Mouse (Mus musculus) forebrain, embryonic 13.5 days (tissue): Measurements from ENCODE around the gene Nfic. TPM values are rescaled to one million over a fixed set of nuclear protein-coding genes. Genes with fewer than 3 reads are reported as not detected.
A peak's percentile ranks its signal among the peaks of the same experiment; 100 is the strongest.

ENCODE experiments used
- ATAC-seq: fragments of 200-750 bp; cut with Nextera tagmentation; 2 replicates; pipeline ENCODE4 v1.8.0; 2017
- H3K27ac ChIP-seq: fragments of 300-500 bp; sonication (generic); 2 replicates; pipeline ENCODE4 v1.5.1; 2015; ENCODE audit warnings: inconsistent platforms, mild to moderate bottlenecking, moderate library complexity
- H3K27me3 ChIP-seq: fragments of 300-500 bp; sonication (generic); 2 replicates; pipeline ENCODE4 v1.6.1; 2015; ENCODE audit warnings: mild to moderate bottlenecking, inconsistent platforms
- H3K36me3 ChIP-seq: fragments of 300-500 bp; sonication (generic); 2 replicates; pipeline ENCODE4 v1.6.1; 2015; ENCODE audit warnings: mild to moderate bottlenecking, inconsistent platforms; ENCODE audit not compliant: poor library complexity, severe bottlenecking
- H3K4me1 ChIP-seq: fragments of 300-500 bp; sonication (generic); 2 replicates; pipeline ENCODE4 v1.6.1; 2015; ENCODE audit warnings: inconsistent platforms
- H3K4me2 ChIP-seq: fragments of 300-500 bp; sonication (generic); 2 replicates; pipeline ENCODE4 v1.6.1; 2015; ENCODE audit warnings: inconsistent platforms, mild to moderate bottlenecking, moderate library complexity
- H3K4me3 ChIP-seq: fragments of 300-500 bp; sonication (generic); 2 replicates; pipeline ENCODE4 v1.5.1; 2015; ENCODE audit warnings: mild to moderate bottlenecking, inconsistent platforms
- H3K9ac ChIP-seq: fragments of 300-500 bp; sonication (generic); 2 replicates; pipeline ENCODE4 v1.6.1; 2015; ENCODE audit warnings: mild to moderate bottlenecking, inconsistent platforms
- H3K9me3 ChIP-seq: fragments of 300-500 bp; sonication (generic); replicated peaks from 2 replicates; pipeline ENCODE4 v1.6.1; 2016; ENCODE audit warnings: inconsistent platforms
- WGBS: fragments of 180-500 bp; shearing (Covaris S2); methylation state at CpG from one replicate; pipeline ENCODE4 v1.1.7; 2015; 5-methylcytosine and 5-hydroxymethylcytosine counted together
- polyA plus RNA-seq: library from polyadenylated mRNA; unstranded; fragments of >200 nt; fragmentation: Nextera tagmentation; extraction: Ambion mirVana; gene quantifications from 2 replicates; pipeline ENCODE4 v1.2.1, GENCODE M21; 2015

Gene Nfic
- polyA plus RNA-seq, 1 experiment from 2014 or later, result 18.5 TPM

DNA sequence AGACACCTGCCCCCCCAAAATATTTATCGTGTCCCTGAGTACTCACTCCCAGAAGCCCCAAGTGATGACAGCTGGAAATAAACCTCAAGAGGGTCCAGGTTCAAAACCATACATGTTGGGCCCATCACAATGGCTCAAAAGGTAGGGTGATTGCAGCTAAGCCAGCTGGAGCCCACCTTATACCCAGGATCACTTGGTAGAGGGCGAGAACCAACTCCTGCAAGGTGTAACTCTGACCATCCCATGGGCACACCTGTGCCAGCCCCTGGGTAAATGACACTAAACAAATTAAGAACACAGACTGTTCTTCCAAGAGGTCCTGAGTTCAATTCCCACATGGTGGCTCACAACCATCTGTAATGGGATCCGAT, 76.3 kb downstream of the Nfic start:
- H3K27me3 ChIP-seq, result no peaks in the 10 kb centered on the region
- H3K27ac ChIP-seq, result peak overlapping the region; percentile 69
- H3K4me3 ChIP-seq, result peak overlapping the region; percentile 83
- H3K9me3 ChIP-seq, result no peaks in the 10 kb centered on the region
- peak; percentile 0; the same call in 1 of the 2 replicates for ATAC-seq
- peak overlapping the region; percentile 65 for H3K4me2 ChIP-seq
- peak overlapping the region; percentile 66 for H3K9ac ChIP-seq
- peaks cover 19% of the 10 kb centered on the region for H3K36me3 ChIP-seq
- 53% methylated on average over 3 of the region's 3 CpGs for WGBS
- H3K4me1 ChIP-seq, result peaks cover 32% of the 10 kb centered on the region

DNA sequence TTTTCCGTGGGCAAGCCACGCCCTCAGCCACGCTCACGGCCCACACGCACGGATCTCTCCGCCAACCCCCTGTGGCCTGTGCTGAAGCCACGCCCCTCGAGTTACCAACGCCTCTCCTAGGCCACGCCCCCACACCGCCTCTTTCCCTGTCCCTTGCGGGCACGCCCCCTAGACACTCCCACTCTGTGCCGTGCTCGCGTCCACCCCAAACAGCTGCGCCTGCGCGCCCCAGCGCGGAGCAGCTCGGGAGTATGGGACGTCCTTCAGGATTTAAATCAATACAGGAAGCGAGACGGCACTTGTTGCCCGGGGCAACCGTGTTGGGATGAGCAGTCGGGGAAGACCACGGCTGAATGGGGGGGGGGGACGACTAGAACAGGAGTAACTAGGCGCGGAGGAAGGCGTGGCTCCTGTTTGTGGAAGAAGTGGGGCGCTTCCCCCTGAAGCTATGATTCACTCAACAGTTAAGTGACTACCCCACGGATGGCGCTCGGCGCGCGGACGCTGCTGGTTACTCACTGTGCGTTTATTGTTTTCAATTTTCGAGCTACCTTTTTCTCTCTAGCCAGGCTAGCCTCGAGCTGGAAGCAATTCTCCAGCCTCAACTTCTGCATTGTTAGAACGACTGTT, 76.8 kb downstream of the Nfic start:
- H3K4me2 ChIP-seq, result peak overlapping the region; percentile 92
- no peaks in the 10 kb centered on the region for H3K9me3 ChIP-seq
- H3K9ac ChIP-seq, result peak overlapping the region; percentile 66
- H3K4me1 ChIP-seq, result peaks cover 32% of the 10 kb centered on the region
- WGBS, result under 1% methylated on average over 46 of the region's 46 CpGs
- peak overlapping the region; percentile 83 for H3K4me3 ChIP-seq
- peak; percentile 97 for ATAC-seq
- peak overlapping the region; percentile 69 for H3K27ac ChIP-seq
- H3K27me3 ChIP-seq, result no peaks in the 10 kb centered on the region
- H3K36me3 ChIP-seq, result peaks cover 24% of the 10 kb centered on the region

DNA sequence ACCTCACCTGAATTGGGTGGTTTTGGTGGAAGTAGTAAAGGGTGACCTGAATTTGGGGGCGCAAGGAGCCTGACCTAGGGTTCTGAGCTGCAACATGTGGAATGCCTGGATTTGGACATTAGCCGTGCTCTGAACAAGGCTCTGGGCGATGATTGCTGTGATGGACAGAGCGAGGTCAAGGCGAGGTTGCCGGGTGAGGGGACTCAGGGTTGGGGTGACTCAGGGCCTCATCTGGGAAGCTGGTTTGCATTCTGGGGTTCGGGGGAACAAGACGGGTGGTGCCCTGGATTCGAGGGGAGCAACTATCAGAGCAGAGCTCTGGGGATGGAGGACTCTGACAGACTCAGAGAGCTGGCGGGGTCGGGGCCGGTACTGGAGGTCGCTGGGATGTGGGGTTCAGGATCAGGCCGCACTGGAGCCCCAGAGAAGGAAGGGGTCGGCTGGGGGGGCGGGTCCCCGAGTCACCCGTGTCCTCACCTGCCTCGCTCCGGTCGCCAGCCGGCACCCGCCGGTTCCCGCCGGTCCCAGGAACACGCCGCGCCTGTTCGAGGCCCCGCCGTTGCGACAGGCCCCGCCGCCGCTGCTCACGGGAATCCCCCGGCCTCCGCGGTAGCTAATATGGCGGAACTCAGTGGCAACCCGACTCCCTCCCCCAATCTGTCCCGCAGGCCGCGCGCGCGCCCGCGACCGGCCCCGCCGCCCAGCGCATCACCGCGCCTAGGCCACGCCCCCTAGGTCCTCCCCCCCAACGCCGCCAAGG, 77.5 kb downstream of the Nfic start, which contains the start of gene Fzr1:
Gene Fzr1, minus strand, starts transcription at position 724 of the 760 bp plus-strand sequence.
- Histone ChIP-seq H3K27me3 (no peaks in the 10 kb centered on the region), H3K36me3 (peaks cover 31% of the 10 kb centered on the region), H3K9ac (peak within 1 kb of the TSS; percentile 94), H3K9me3 (no peaks in the 10 kb centered on the region), H3K27ac (peak within 1 kb of the TSS; percentile 73), H3K4me3 (peak within 1 kb of the TSS; percentile 83), H3K4me1 (peaks cover 32% of the 10 kb centered on the region), H3K4me2 (peak within 1 kb of the TSS; percentile 92)
- ATAC-seq, result peak; percentile 70
- WGBS, result under 1% methylated on average over 36 of the region's 59 CpGs

DNA sequence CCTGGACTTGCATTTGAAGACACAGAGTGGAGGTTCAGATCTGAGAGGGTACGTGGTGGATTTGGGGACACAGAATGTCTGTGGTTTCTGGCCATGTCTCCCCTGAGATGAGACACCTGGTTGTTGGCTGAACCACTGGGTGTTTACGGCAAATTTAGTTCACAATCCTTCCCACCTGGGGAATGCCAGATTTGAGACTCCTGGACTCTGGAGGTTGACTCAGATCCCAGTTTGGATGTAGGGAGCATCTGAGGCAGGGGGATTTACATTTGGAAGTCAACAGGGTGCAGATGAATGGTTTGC, 78.1 kb downstream of the Nfic start:
- peak overlapping the region; percentile 73; the same call in 1 of the 2 replicates for H3K27ac ChIP-seq
- H3K36me3 ChIP-seq, result peaks cover 38% of the 10 kb centered on the region
- ATAC-seq, result no peak
- H3K9me3 ChIP-seq, result no peaks in the 10 kb centered on the region
- peak overlapping the region; percentile 83 for H3K4me3 ChIP-seq
- H3K9ac ChIP-seq, result peak overlapping the region; percentile 94
- no peaks in the 10 kb centered on the region for H3K27me3 ChIP-seq
- 55% methylated on average over 2 of the region's 2 CpGs for WGBS
- peak overlapping the region; percentile 92 for H3K4me2 ChIP-seq
- peaks cover 32% of the 10 kb centered on the region for H3K4me1 ChIP-seq

DNA sequence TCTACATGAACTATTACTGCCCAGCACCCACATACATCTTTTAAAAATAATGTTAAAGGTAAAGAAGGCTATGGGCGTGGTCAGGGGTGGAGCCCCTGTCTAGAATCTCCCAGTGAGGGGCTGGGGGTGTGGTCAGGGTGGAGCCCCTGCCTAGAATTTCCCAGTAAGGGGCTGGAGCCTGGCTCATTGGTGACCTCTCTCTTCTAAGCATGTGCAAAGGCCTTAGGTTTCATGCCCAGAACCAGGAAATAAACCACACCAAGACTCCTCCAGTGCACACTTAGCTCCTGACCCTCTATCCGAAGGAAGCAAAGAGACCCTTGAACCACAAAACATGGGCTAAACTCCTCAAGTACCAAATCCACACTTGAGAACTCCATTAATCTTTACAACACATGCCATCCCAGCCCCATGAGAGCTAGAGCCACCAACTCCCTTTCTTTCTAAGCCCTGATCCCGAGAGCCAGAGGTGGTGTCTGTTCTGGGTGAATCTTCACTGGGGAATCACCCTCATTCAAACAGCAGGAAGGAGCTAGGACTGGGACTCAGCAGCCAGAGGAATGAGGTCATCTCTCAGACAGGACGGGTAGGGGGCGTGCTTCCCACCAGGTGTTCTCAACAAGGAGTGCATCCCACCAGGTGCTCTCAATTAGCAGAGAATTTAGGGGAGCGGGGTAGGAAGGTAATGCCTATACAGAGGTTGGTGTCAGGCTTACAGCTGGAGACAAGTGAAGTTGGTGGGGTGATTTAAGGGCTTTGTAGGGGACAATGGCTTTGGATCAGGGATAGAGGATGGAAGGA, 78.7 kb downstream of the Nfic start:
- Histone ChIP-seq H3K4me1 (peaks cover 32% of the 10 kb centered on the region), H3K9ac (peak overlapping the region; percentile 94), H3K27me3 (no peaks in the 10 kb centered on the region), H3K9me3 (no peaks in the 10 kb centered on the region), H3K27ac (peak overlapping the region; percentile 73; the same call in 1 of the 2 replicates), H3K4me2 (peak overlapping the region; percentile 92), H3K36me3 (peaks cover 39% of the 10 kb centered on the region), H3K4me3 (peak overlapping the region; percentile 83)
- ATAC-seq, result no peak
- WGBS, result 45% methylated on average over 6 of the region's 6 CpGs

DNA sequence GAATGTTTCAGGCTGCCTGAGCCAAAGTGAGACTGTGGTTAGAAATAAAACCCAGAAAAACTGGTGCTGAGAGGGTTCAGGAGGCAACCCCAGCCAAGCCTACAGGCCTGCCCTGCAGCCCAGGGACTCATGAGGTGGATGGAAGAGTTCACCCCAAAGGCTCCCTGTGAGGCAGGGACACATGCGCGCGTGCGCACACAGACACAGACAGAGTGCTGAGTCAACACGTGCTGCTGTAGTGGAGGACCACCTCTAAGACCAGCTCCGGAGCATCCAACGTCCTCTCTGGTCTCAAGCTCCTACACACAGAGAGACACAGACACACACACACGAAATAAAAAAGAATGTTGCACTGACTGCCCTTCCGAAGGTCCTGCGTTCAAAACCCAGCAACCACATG, 80.1 kb downstream of the Nfic start:
- Histone ChIP-seq H3K4me3 (no peak overlapping the region), H3K27me3 (no peaks in the 10 kb centered on the region), H3K4me1 (peaks cover 32% of the 10 kb centered on the region), H3K27ac (no peak overlapping the region), H3K9ac (no peak overlapping the region), H3K4me2 (no peak overlapping the region), H3K9me3 (no peaks in the 10 kb centered on the region), H3K36me3 (peaks cover 54% of the 10 kb centered on the region)
- 91% methylated on average over 10 of the region's 10 CpGs for WGBS
- ATAC-seq, result no peak

DNA sequence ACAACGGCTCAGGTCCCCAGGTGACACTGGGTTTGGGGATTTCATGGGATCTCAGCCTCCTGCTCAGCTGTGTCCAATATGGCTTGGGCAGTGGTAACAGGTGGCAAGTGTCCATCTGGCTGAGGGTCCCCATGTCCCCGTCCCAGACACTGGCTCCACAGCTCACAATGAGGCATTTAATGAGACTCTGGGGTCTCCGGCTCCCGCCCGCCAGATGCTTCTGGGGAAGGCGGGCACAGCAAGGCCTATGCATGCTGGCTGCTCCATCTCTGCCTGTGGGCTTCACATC, 88.3 kb downstream of the Nfic start:
- Histone ChIP-seq H3K9ac (no peak overlapping the region), H3K4me3 (no peak overlapping the region), H3K4me2 (no peak overlapping the region), H3K36me3 (peaks cover 58% of the 10 kb centered on the region), H3K27me3 (peaks cover 34% of the 10 kb centered on the region), H3K27ac (no peak overlapping the region), H3K4me1 (peaks cover 37% of the 10 kb centered on the region), H3K9me3 (no peaks in the 10 kb centered on the region)
- ATAC-seq, result no peak
- 77% methylated on average over 6 of the region's 6 CpGs for WGBS

DNA sequence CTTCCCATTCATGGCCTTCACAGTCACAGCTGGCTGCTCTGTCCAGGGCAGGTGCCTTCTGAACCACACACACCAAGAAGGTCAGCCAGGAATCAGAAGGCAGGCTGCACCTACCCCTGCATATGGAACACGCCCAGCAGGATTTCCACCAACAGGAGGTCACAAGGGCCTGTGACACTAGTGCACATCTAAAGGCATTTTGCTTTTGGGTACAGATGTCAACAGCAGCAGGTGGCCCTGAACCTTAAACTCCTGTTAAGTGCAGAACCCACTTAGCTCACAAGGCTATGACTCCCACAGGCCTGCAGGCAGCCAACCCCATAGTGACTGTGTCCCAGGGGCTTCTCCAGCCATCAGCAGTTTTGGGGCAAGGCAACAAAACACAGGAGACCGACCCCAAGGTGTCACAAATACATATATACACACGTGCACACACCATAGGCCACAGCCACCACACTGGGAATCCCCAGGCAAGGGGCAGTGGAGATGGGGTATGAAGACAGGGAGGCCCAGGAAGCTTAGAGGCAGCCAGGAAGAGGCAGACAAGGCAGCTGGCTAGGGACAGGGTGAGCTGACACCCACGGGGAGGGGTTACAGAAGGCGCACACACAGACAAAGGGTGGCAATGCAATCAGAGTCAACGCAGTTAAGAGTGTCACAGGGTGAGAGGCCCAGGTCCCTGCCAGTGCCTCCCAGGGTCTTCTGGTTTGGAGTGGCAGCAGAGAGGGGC, 88.8 kb downstream of the Nfic start:
- 84% methylated on average over 6 of the region's 6 CpGs for WGBS
- Histone ChIP-seq H3K27me3 (peaks cover 34% of the 10 kb centered on the region), H3K27ac (no peak overlapping the region), H3K4me3 (no peak overlapping the region), H3K9me3 (no peaks in the 10 kb centered on the region), H3K4me1 (peaks cover 37% of the 10 kb centered on the region), H3K9ac (no peak overlapping the region; the same call in 1 of the 2 replicates), H3K36me3 (peaks cover 56% of the 10 kb centered on the region), H3K4me2 (no peak overlapping the region)
- no peak for ATAC-seq

DNA sequence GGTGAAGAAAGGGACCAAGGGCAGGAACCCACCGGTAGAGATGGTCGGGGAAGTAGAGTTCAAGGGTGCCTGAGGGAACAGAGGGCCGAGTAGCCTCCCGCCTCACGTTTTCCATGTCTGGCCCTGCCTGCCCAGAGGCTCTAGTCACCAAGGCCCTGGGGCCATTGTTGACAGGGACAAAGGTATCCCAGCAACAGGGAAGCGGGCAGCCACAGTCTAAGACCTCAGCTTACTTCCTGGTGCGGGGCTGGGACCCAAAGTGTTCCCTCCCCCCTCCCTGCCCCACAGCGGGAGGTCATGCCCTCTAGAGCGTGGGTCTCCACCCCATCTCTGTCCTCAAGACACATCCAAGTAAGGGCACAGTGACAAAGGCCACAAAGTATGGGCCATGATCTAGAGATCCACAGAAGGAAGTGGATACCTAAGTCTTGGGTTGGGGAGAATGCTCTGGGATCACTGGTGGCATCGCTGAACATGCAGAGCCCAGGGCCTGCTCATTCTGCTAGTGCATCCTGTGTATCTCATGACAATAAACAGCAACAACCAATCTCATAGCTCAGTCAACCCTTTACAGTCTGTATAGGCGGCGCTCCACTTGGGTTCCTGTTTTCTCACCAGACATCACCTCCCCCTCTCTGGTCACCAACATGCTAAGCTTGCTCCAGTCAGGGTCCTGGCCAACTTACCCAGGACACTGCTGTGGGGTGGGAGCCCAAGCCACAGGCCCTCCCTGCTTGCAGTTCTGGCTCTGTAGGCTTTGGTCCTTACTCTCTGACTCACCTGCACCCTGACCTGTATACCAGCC, 89.6 kb downstream of the Nfic start, which contains the start of gene 4930404N11Rik:
Gene 4930404N11Rik, minus strand, starts transcription at position 145 of the 805 bp plus-strand sequence.
- Histone ChIP-seq H3K27me3 (peaks cover 34% of the 10 kb centered on the region), H3K9ac (peak within 1 kb of the TSS; percentile 57), H3K4me1 (peaks cover 37% of the 10 kb centered on the region), H3K4me3 (peak within 1 kb of the TSS; percentile 32), H3K27ac (no peak within 1 kb of the TSS), H3K4me2 (peak within 1 kb of the TSS; percentile 62), H3K36me3 (peaks cover 48% of the 10 kb centered on the region), H3K9me3 (no peaks in the 10 kb centered on the region)
- ATAC-seq, result 0 out of 2 replicates have a peak, but pooled peaks have one; percentile 11
- 18% methylated on average over 12 of the region's 12 CpGs for WGBS

DNA sequence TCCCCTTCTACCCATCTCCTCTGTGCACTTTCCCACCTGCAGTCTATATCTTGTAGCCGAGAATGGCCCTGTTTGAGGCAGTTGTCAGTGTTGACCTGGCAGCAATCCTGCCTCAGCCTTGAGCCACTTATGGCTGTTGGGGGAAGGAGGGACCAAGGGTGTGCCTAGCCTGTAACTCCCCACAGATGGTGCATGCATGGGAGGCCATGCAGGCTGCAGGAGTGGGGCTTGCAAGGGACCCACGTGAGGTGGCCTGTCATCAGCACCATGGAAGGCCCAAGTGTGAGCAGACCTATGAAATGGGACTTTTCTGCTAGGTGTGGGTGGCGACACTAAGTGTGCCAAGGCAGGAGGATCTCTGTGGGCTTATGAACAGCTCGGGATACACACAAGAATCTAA, 90.4 kb downstream of the Nfic start:
- peaks cover 34% of the 10 kb centered on the region for H3K27me3 ChIP-seq
- peak overlapping the region; percentile 32; the same call in 1 of the 2 replicates for H3K4me3 ChIP-seq
- 0 out of 2 replicates have a peak, but pooled peaks have one; percentile 5 for ATAC-seq
- 31% methylated on average over 4 of the region's 4 CpGs for WGBS
- H3K9me3 ChIP-seq, result no peaks in the 10 kb centered on the region
- H3K27ac ChIP-seq, result no peak overlapping the region
- H3K9ac ChIP-seq, result 0 out of 2 replicates have a peak overlapping the region, but pooled peaks have one; percentile 57
- H3K36me3 ChIP-seq, result peaks cover 43% of the 10 kb centered on the region
- H3K4me1 ChIP-seq, result peaks cover 37% of the 10 kb centered on the region
- H3K4me2 ChIP-seq, result no peak overlapping the region

DNA sequence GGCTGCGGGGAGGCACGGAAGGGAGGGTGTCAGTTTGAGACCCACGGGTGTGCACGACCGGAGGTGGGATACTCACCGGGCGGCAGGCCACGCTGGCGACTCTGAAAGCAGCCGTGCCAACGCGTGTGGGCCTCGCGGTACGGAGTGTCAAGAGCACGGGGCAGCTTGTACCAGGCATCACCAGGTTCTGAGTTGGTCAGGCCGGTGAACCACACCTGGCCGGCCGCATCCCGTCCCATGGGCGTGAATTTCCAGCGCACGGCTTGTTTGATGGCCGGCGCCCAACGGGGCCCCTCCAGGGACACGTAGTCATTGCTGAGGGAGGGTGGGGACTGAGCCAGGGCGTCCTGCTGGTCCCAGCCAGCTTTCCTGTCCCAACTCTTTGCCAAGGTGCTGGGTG, 90.8 kb downstream of the Nfic start:
- Histone ChIP-seq H3K36me3 (peaks cover 40% of the 10 kb centered on the region), H3K9me3 (no peaks in the 10 kb centered on the region), H3K27ac (no peak overlapping the region), H3K27me3 (peaks cover 34% of the 10 kb centered on the region), H3K4me2 (peak overlapping the region; percentile 62), H3K4me1 (peaks cover 37% of the 10 kb centered on the region), H3K9ac (peak overlapping the region; percentile 57), H3K4me3 (peak overlapping the region; percentile 32)
- WGBS, result 8% methylated on average over 28 of the region's 28 CpGs
- ATAC-seq, result peak; percentile 7; the same call in 1 of the 2 replicates
